Mouse (Mus musculus) stomach, embryonic 16.5 days (tissue): ENCODE measurements around the gene Iqcj. TPM values are rescaled to one million over a fixed set of nuclear protein-coding genes. Genes with fewer than 3 reads are reported as not detected.
"Not testable (repeated sequence)": the region's sequence is repeated elsewhere in the genome, so short reads cannot be mapped to it uniquely, and the experiment has no call there.

Experiments used
- ATAC-seq: fragments of 200-750 bp; cut with Nextera tagmentation; 2 replicates; pipeline ENCODE4 v1.8.0; 2017; ENCODE audit warnings: moderate number of reproducible peaks, moderate TSS enrichment; ENCODE audit not compliant: insufficient read depth, low FRiP score
- H3K27ac ChIP-seq: fragments of 300-500 bp; sonication (generic); 2 replicates; pipeline ENCODE4 v1.5.1; 2014; ENCODE audit warnings: low read length
- H3K27me3 ChIP-seq: fragments of 300-500 bp; sonication (generic); 2 replicates; pipeline ENCODE4 v1.6.1; 2014; ENCODE audit warnings: low read length, control low read depth, mixed read lengths; ENCODE audit not compliant: control insufficient read depth, insufficient read depth
- H3K36me3 ChIP-seq: fragments of 300-500 bp; sonication (generic); 2 replicates; pipeline ENCODE4 v1.6.1; 2014; ENCODE audit warnings: low read length; ENCODE audit not compliant: control insufficient read depth, insufficient read depth
- H3K4me1 ChIP-seq: fragments of 300-500 bp; sonication (generic); 2 replicates; pipeline ENCODE4 v1.6.1; 2014; ENCODE audit warnings: low read length, control low read depth, mixed read lengths; ENCODE audit not compliant: control insufficient read depth, insufficient read depth
- H3K4me2 ChIP-seq: fragments of 300-500 bp; sonication (generic); 2 replicates; pipeline ENCODE4 v1.6.1; 2014; ENCODE audit warnings: low read depth, low read length, mixed read lengths
- H3K4me3 ChIP-seq: fragments of 300-500 bp; sonication (generic); replicated peaks from 2 replicates; pipeline ENCODE4 v1.5.1; 2014; ENCODE audit warnings: mild to moderate bottlenecking, low read length
- H3K9ac ChIP-seq: fragments of 300-500 bp; sonication (generic); 2 replicates; pipeline ENCODE4 v1.6.1; 2014; ENCODE audit warnings: low read length
- H3K9me3 ChIP-seq: fragments of 300-500 bp; sonication (generic); replicated peaks from 2 replicates; pipeline ENCODE4 v1.6.1; 2016; ENCODE audit warnings: low read length, control low read depth; ENCODE audit not compliant: control insufficient read depth
- WGBS: fragments of 180-500 bp; shearing (Covaris S2); extraction: QIAGEN DNeasy Blood & Tissue Kit; methylation state at CpG from one replicate; pipeline ENCODE4 v1.1.7; 2014; 5-methylcytosine and 5-hydroxymethylcytosine counted together
- polyA plus RNA-seq: library from polyadenylated mRNA; unstranded; fragments of >200 nt; fragmentation: Nextera tagmentation; extraction: Ambion mirVana; gene quantifications from 2 replicates; pipeline ENCODE4 v1.2.1, GENCODE M21; 2015

Iqcj gene
- polyA plus RNA-seq, 1 experiment from 2014 or later, result not detected

- Histone ChIP-seq H3K36me3 (no peaks in the 10 kb centered on the region), H3K27me3 (no peaks in the 10 kb centered on the region), H3K4me3 (no peak overlapping the region), H3K9me3 (no peaks in the 10 kb centered on the region), H3K27ac (no peak overlapping the region), H3K4me1 (no peaks in the 10 kb centered on the region), H3K9ac (no peak overlapping the region), H3K4me2 (no peak overlapping the region)
- ATAC-seq, result no peak
- WGBS, result 64% methylated on average over 2 of the region's 2 CpGs
Measured at GRCm38 (mm10) chr3:68085024-68085423, 193.0 kb downstream of the Iqcj start.

DNA sequence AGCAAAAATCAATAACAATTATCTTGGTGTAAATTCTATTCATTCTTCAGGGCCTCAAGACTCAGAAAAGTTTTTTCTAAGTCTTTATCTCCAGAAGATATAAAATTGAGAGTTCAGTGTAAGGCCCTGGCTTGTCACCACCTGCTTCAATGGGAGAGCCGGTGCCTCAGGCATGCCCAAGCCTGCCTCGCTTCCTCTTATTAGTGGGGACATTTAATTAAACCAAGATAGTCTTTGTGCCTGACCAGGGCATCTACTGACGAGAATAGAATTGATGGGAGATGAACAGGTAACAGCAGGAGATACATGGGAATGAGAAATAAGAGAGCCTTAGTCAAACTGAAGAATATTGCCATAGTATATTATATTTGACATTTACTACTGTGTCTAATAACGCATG is 200.1 kb downstream of the Iqcj start:
- H3K4me3 ChIP-seq, result no peak overlapping the region
- H3K27me3 ChIP-seq, result no peaks in the 10 kb centered on the region
- H3K27ac ChIP-seq, result no peak overlapping the region
- no peak overlapping the region for H3K4me2 ChIP-seq
- H3K9ac ChIP-seq, result no peak overlapping the region
- ATAC-seq, result no peak
- H3K4me1 ChIP-seq, result no peaks in the 10 kb centered on the region
- no peaks in the 10 kb centered on the region for H3K36me3 ChIP-seq
- 72% methylated on average over 4 of the region's 4 CpGs for whole genome bisulfite sequencing
- no peaks in the 10 kb centered on the region for H3K9me3 ChIP-seq

- Histone ChIP-seq H3K4me3 (no peak overlapping the region), H3K4me2 (no peak overlapping the region), H3K27ac (no peak overlapping the region), H3K27me3 (no peaks in the 10 kb centered on the region), H3K4me1 (no peaks in the 10 kb centered on the region), H3K9me3 (no peaks in the 10 kb centered on the region), H3K9ac (no peak overlapping the region), H3K36me3 (no peaks in the 10 kb centered on the region)
- WGBS, result 63% methylated on average over 4 of the region's 4 CpGs
- no peak for ATAC-seq
Measured at GRCm38 (mm10) chr3:68096724-68097431, 204.9 kb downstream of the Iqcj start.

DNA sequence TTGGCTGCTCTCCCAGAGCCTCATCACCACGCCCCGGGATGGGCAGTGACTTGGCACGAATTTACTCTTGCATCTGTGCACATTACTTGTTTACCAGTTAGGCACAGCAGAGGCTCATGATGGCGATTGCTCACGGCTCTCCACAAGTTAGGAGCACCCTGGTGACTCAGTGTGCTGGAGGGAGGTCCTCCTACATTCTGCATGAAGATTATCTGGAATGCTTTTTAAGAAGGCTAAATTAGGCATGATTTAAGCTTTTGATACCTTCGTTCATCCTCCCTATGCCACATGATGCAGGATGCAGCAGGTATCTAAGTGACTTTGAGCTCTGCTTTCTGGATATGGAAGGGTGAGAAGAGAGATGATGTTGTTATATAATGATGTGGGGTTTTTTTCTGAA is 207.5 kb downstream of the Iqcj start:
- not testable (repeated sequence) for H3K4me3 ChIP-seq, H3K27ac ChIP-seq, ATAC-seq, H3K9me3 ChIP-seq, H3K27me3 ChIP-seq, H3K4me2 ChIP-seq, H3K4me1 ChIP-seq, H3K36me3 ChIP-seq, H3K9ac ChIP-seq
- WGBS, result 88% methylated on average over 6 of the region's 6 CpGs

- ATAC-seq, result no peak
- no peaks in the 10 kb centered on the region for H3K36me3 ChIP-seq
- H3K27ac ChIP-seq, result no peak overlapping the region
- H3K9ac ChIP-seq, result no peak overlapping the region
- H3K4me3 ChIP-seq, result no peak overlapping the region
- no peaks in the 10 kb centered on the region for H3K27me3 ChIP-seq
- WGBS, result 59% methylated on average over 4 of the region's 4 CpGs
- H3K4me1 ChIP-seq, result no peaks in the 10 kb centered on the region
- no peak overlapping the region for H3K4me2 ChIP-seq
- no peaks in the 10 kb centered on the region for H3K9me3 ChIP-seq
Measured at GRCm38 (mm10) chr3:68101343-68101742, 209.3 kb downstream of the Iqcj start.

DNA sequence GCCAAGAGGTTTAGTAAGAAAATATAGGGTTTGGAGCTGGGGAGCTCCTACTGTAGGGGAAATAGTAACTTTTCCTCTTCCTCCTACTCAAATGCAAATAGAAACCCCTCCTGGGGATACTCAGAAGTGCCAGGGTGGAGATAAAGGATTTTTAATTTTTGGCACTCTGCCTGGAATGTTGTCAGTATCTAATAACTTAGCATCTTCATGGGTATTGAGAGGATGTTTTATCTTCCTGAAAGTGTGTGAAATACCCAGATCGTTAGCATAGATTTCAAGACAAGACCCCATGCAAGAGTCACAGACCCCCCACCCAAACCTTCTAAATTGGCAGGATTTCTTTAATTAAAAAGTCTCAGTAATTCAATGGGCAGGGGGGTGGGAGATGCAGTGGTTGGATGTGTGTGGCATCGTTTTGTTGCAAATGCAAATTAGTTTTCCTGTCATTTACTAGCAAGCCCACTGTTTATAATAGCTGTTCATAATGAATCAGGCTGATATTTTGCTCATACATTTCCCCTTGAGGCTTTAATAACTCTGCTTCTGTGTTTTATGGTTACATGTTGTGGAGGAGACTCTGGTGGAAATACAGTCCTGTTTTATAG is 213.2 kb downstream of the Iqcj start:
- H3K27me3 ChIP-seq, result no peaks in the 10 kb centered on the region
- WGBS, result 72% methylated on average over 2 of the region's 2 CpGs
- H3K9me3 ChIP-seq, result no peaks in the 10 kb centered on the region
- no peak overlapping the region for H3K9ac ChIP-seq
- H3K4me2 ChIP-seq, result no peak overlapping the region
- H3K4me3 ChIP-seq, result no peak overlapping the region
- no peak for ATAC-seq
- H3K36me3 ChIP-seq, result no peaks in the 10 kb centered on the region
- no peaks in the 10 kb centered on the region for H3K4me1 ChIP-seq
- H3K27ac ChIP-seq, result no peak overlapping the region

Other genes with a start within 250 kb of the Iqcj start
- 0.10 TPM in 1 of 2 replicates, not detected in the other for gene Iqschfp, start within 50 bp of the Iqcj start, polyA plus RNA-seq
- gene Schip1, start 172.6 kb downstream of the Iqcj start, polyA plus RNA-seq, result 27.2 and 33.2 TPM in 2 replicates